Mouse (Mus musculus): Measurements from ENCODE around the gene Rab42. TPM values are rescaled to one million over a fixed set of nuclear protein-coding genes. Genes with fewer than 3 reads are reported as not detected.

The Rab42 gene
- polyA plus RNA-seq, 1 experiment from 2014 or later = 1.3 TPM

GRCm38 (mm10) chr4:132260404-132261379 lies 42.5 kb downstream of the Rab42 start:
- H3K4me1 ChIP-seq (ENCODE audit: control insufficient read depth, insufficient read depth, low read length) = peaks cover 20% of the 10 kb centered on the region
- H3K36me3 ChIP-seq (ENCODE audit: control insufficient read depth, insufficient read depth, low read length) = no peaks in the 10 kb centered on the region
- H3K9me3 ChIP-seq (ENCODE audit: control insufficient read depth, low read length) = no peaks in the 10 kb centered on the region
- H3K27ac ChIP-seq (replicated peaks; ENCODE audit: low read depth, low read length) = peak overlapping the region; percentile 93
- peak overlapping the region; percentile 75 for H3K4me3 ChIP-seq (replicated peaks; ENCODE audit: low read depth, low read length)
- H3K4me2 ChIP-seq (ENCODE audit: low read length) = peak overlapping the region; percentile 89
- H3K27me3 ChIP-seq (ENCODE audit: control insufficient read depth, insufficient read depth, low read length) = no peaks in the 10 kb centered on the region
- peak; percentile 86 for DNase-seq
- H3K9ac ChIP-seq (replicated peaks; ENCODE audit: low read length) = peak overlapping the region; percentile 96
- ATAC-seq (ENCODE audit: low FRiP score, low TSS enrichment) = peak; percentile 86
- WGBS = 4% methylated on average over 51 of the region's 64 CpGs

- no peak overlapping the region for H3K27ac ChIP-seq (replicated peaks; ENCODE audit: low read depth, low read length)
- H3K4me2 ChIP-seq (ENCODE audit: low read length) = no peak overlapping the region
- H3K9me3 ChIP-seq (ENCODE audit: control insufficient read depth, low read length) = no peaks in the 10 kb centered on the region
- no peaks in the 10 kb centered on the region for H3K27me3 ChIP-seq (ENCODE audit: control insufficient read depth, insufficient read depth, low read length)
- H3K4me1 ChIP-seq (ENCODE audit: control insufficient read depth, insufficient read depth, low read length) = peaks cover 20% of the 10 kb centered on the region
- no peaks in the 10 kb centered on the region for H3K36me3 ChIP-seq (ENCODE audit: control insufficient read depth, insufficient read depth, low read length)
- peak overlapping the region; percentile 4; the same call in 1 of the 2 replicates for H3K9ac ChIP-seq (replicated peaks; ENCODE audit: low read length)
- WGBS = 94% methylated on average over 4 of the region's 4 CpGs
- H3K4me3 ChIP-seq (replicated peaks; ENCODE audit: low read depth, low read length) = 0 out of 2 replicates have a peak overlapping the region, but pooled peaks have one; percentile 75
- no peak for DNase-seq
- no peak for ATAC-seq (ENCODE audit: low FRiP score, low TSS enrichment)
Observed at GRCm38 (mm10) chr4:132259248-132259647, 43.9 kb downstream of the Rab42 start.

GRCm38 (mm10) chr4:132256384-132256783 lies 46.8 kb downstream of the Rab42 start:
- no peak overlapping the region for H3K27ac ChIP-seq (replicated peaks; ENCODE audit: low read depth, low read length)
- WGBS = 94% methylated on average over 3 of the region's 3 CpGs
- DNase-seq (no peak), ATAC-seq (ENCODE audit: low FRiP score, low TSS enrichment) (no peak)
- peaks cover 14% of the 10 kb centered on the region for H3K4me1 ChIP-seq (ENCODE audit: control insufficient read depth, insufficient read depth, low read length)
- peaks cover 7% of the 10 kb centered on the region for H3K36me3 ChIP-seq (ENCODE audit: control insufficient read depth, insufficient read depth, low read length)
- H3K27me3 ChIP-seq (ENCODE audit: control insufficient read depth, insufficient read depth, low read length) = no peaks in the 10 kb centered on the region
- no peak overlapping the region for H3K4me2 ChIP-seq (ENCODE audit: low read length)
- no peak overlapping the region for H3K4me3 ChIP-seq (replicated peaks; ENCODE audit: low read depth, low read length)
- H3K9ac ChIP-seq (replicated peaks; ENCODE audit: low read length) = no peak overlapping the region
- no peaks in the 10 kb centered on the region for H3K9me3 ChIP-seq (ENCODE audit: control insufficient read depth, low read length)

DNA sequence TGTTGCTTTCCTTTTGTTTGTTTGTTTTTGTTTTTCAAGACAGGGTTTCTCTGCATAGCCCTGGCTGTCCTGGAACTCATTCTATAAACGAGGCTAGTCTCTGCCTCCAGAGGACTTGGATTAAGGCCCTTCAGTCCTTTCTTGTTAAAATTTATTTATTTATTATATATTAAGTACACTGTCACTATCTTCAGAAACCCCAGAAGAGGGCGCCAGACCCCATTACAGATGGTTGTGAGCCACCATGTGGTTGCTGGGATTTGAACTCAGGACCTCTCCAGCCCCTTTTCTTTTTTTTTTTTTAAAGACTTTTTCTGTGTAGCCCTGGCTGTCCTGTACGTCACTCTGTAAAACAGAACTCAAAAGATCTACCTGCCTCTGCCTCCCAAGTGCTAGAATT lies 48.2 kb downstream of the Rab42 start:
- no peak for DNase-seq
- WGBS = 79% methylated on average over 3 of the region's 3 CpGs

DNA sequence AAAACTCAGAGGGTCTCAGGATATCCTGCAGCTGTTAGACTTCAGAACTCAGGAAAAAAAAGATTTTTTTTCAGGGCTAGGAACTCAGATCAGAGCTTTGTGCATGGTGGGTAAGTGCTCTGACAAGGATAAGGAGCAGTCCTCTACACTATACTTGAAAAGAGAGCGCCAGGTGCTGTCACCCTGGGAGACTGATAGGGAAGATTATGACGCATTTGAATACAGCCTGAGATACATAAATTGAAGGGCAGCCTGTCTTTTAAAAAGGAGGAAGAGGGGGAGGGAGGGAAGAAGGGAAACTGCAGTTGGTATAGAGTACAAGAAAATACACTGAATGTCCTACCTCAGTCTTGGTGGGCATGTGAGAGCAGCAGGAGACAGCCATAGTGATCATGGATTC lies 49.6 kb downstream of the Rab42 start:
- no peak for ATAC-seq (ENCODE audit: low FRiP score, low TSS enrichment)
- DNase-seq = no peak
- no peak overlapping the region for H3K4me2 ChIP-seq (ENCODE audit: low read length)
- no peaks in the 10 kb centered on the region for H3K9me3 ChIP-seq (ENCODE audit: control insufficient read depth, low read length)
- H3K4me1 ChIP-seq (ENCODE audit: control insufficient read depth, insufficient read depth, low read length) = no peaks in the 10 kb centered on the region
- 0 out of 2 replicates have a peak overlapping the region, but pooled peaks have one; percentile 13 for H3K27ac ChIP-seq (replicated peaks; ENCODE audit: low read depth, low read length)
- no peak overlapping the region for H3K9ac ChIP-seq (replicated peaks; ENCODE audit: low read length)
- WGBS = 82% methylated on average over 2 of the region's 2 CpGs
- H3K4me3 ChIP-seq (replicated peaks; ENCODE audit: low read depth, low read length) = no peak overlapping the region
- H3K36me3 ChIP-seq (ENCODE audit: control insufficient read depth, insufficient read depth, low read length) = peaks cover 31% of the 10 kb centered on the region
- H3K27me3 ChIP-seq (ENCODE audit: control insufficient read depth, insufficient read depth, low read length) = no peaks in the 10 kb centered on the region

More for the DNA sequence above, 48.2 kb downstream of the Rab42 start:
- ATAC-seq (ENCODE audit: low FRiP score, low TSS enrichment) = no peak
- Histone ChIP-seq H3K4me2 (ENCODE audit: low read length) (no peak overlapping the region), H3K4me1 (ENCODE audit: control insufficient read depth, insufficient read depth, low read length) (peaks cover 8% of the 10 kb centered on the region), H3K9ac (replicated peaks; ENCODE audit: low read length) (no peak overlapping the region), H3K9me3 (ENCODE audit: control insufficient read depth, low read length) (no peaks in the 10 kb centered on the region), H3K27me3 (ENCODE audit: control insufficient read depth, insufficient read depth, low read length) (no peaks in the 10 kb centered on the region), H3K36me3 (ENCODE audit: control insufficient read depth, insufficient read depth, low read length) (peaks cover 19% of the 10 kb centered on the region), H3K27ac (replicated peaks; ENCODE audit: low read depth, low read length) (no peak overlapping the region), H3K4me3 (replicated peaks; ENCODE audit: low read depth, low read length) (no peak overlapping the region)

GRCm38 (mm10) chr4:132253128-132253527 lies 50.1 kb downstream of the Rab42 start:
- DNase-seq (no peak), ATAC-seq (ENCODE audit: low FRiP score, low TSS enrichment) (no peak)
- Histone ChIP-seq H3K27ac (replicated peaks; ENCODE audit: low read depth, low read length) (no peak overlapping the region), H3K4me3 (replicated peaks; ENCODE audit: low read depth, low read length) (no peak overlapping the region), H3K4me2 (ENCODE audit: low read length) (no peak overlapping the region), H3K36me3 (ENCODE audit: control insufficient read depth, insufficient read depth, low read length) (peaks cover 35% of the 10 kb centered on the region), H3K9me3 (ENCODE audit: control insufficient read depth, low read length) (no peaks in the 10 kb centered on the region), H3K27me3 (ENCODE audit: control insufficient read depth, insufficient read depth, low read length) (no peaks in the 10 kb centered on the region), H3K9ac (replicated peaks; ENCODE audit: low read length) (no peak overlapping the region), H3K4me1 (ENCODE audit: control insufficient read depth, insufficient read depth, low read length) (no peaks in the 10 kb centered on the region)
- WGBS = 90% methylated on average over 8 of the region's 8 CpGs

Other genes starting within 250 kb of the Rab42 start
- gene Gm10300, start 228.7 kb downstream of the Rab42 start, polyA plus RNA-seq (2014; fragmentation: Nextera tagmentation; extraction: Ambion mirVana) = not detected in 2 replicates
- gene Epb41, start 228.1 kb downstream of the Rab42 start, polyA plus RNA-seq (2014; fragmentation: Nextera tagmentation; extraction: Ambion mirVana) = 88.3 and 116 TPM in 2 replicates
- 0.08 and 0.15 TPM in 2 replicates for gene Oprd1, start 158.9 kb downstream of the Rab42 start, polyA plus RNA-seq (2014; fragmentation: Nextera tagmentation; extraction: Ambion mirVana)
- 130 and 169 TPM in 2 replicates for gene Ythdf2, start 91.1 kb downstream of the Rab42 start, polyA plus RNA-seq (2014; fragmentation: Nextera tagmentation; extraction: Ambion mirVana)
- 31.6 and 46.5 TPM in 2 replicates for gene Gmeb1, start 41.8 kb downstream of the Rab42 start, polyA plus RNA-seq (2014; fragmentation: Nextera tagmentation; extraction: Ambion mirVana)
- 45.7 and 50.6 TPM in 2 replicates for gene Taf12, start 29.0 kb downstream of the Rab42 start, polyA plus RNA-seq (2014; fragmentation: Nextera tagmentation; extraction: Ambion mirVana)
- 82.2 and 84.0 TPM in 2 replicates for gene Trnau1ap, start 26.2 kb upstream of the Rab42 start, polyA plus RNA-seq (2014; fragmentation: Nextera tagmentation; extraction: Ambion mirVana)
- gene Rcc1, start 50.2 kb upstream of the Rab42 start, polyA plus RNA-seq (2014; fragmentation: Nextera tagmentation; extraction: Ambion mirVana) = 26.4 and 28.6 TPM in 2 replicates
- gene Phactr4, start 119.1 kb upstream of the Rab42 start, polyA plus RNA-seq (2014; fragmentation: Nextera tagmentation; extraction: Ambion mirVana) = 7.4 and 11.1 TPM in 2 replicates
- 8.9 and 10.8 TPM in 2 replicates for gene Med18, start 160.5 kb upstream of the Rab42 start, polyA plus RNA-seq (2014; fragmentation: Nextera tagmentation; extraction: Ambion mirVana)
- gene Sesn2, start 207.1 kb upstream of the Rab42 start, polyA plus RNA-seq (2014; fragmentation: Nextera tagmentation; extraction: Ambion mirVana) = 4.7 and 5.5 TPM in 2 replicates
- gene Atpif1, start 230.3 kb upstream of the Rab42 start, polyA plus RNA-seq (2014; fragmentation: Nextera tagmentation; extraction: Ambion mirVana) = 1,327 and 1,547 TPM in 2 replicates
- gene Dnajc8, start 232.2 kb upstream of the Rab42 start, polyA plus RNA-seq (2014; fragmentation: Nextera tagmentation; extraction: Ambion mirVana) = 149 and 152 TPM in 2 replicates